In genomic region chr12:8657116-8657515, GRCm38 (mm10) we compare ENCODE assay signal across 23 mouse cellular contexts. TPM values are rescaled to one million over a fixed set of nuclear protein-coding genes. Genes with fewer than 3 reads are reported as not detected.
"Had no signal": no experiment of that assay in that cellular context is flagged by ENCODE, and none has a peak within 500 bp of the region (broad histone marks: within the 10 kb centered on the region; RNA-seq: fewer than 3 reads in every experiment).

No protein-coding gene starts in this region.

- H3K36me3 ChIP-seq: limb, embryonic 12.5 days; liver, embryonic 13.5 days; lung, embryonic 15.5 days; midbrain, embryonic 15.5 days; neural tube, embryonic 12.5 days had no signal

- H3K27ac ChIP-seq: limb, embryonic 12.5 days; liver, embryonic 13.5 days; lung, embryonic 15.5 days; midbrain, embryonic 15.5 days; neural tube, embryonic 12.5 days had no signal

- H3K4me3 ChIP-seq: limb, embryonic 12.5 days; liver, embryonic 13.5 days; lung, embryonic 15.5 days; midbrain, embryonic 15.5 days; neural tube, embryonic 12.5 days had no signal

- H3K4me2 ChIP-seq: limb, embryonic 12.5 days; liver, embryonic 13.5 days; lung, embryonic 15.5 days; midbrain, embryonic 15.5 days; neural tube, embryonic 12.5 days had no signal

- ATAC-seq: liver, postnatal 0 days; midbrain, embryonic 15.5 days had no signal

- H3K27me3 ChIP-seq: limb, embryonic 12.5 days; liver, embryonic 13.5 days; lung, embryonic 15.5 days; midbrain, embryonic 15.5 days; neural tube, embryonic 12.5 days had no signal

- H3K9ac ChIP-seq: limb, embryonic 12.5 days; liver, embryonic 13.5 days; liver, postnatal 0 days; lung, embryonic 15.5 days; midbrain, embryonic 15.5 days; neural tube, embryonic 12.5 days had no signal

- H3K4me1 ChIP-seq: limb, embryonic 12.5 days; lung, embryonic 15.5 days; midbrain, embryonic 15.5 days; neural tube, embryonic 12.5 days had no signal

- H3K9me3 ChIP-seq: limb, embryonic 12.5 days; liver, embryonic 13.5 days; lung, embryonic 15.5 days; midbrain, embryonic 15.5 days; neural tube, embryonic 12.5 days had no signal

- DNase-seq: kidney, adult 2 months; kidney, postnatal 36 days; liver; liver, embryonic 13.5 days; liver, postnatal 0 days; lung, postnatal 14 days; retina, postnatal 1 day; right cerebral cortex, postnatal 4 days; spleen, adult 18-20 months; thymus, postnatal 4 days had no signal

RNA-seq across cellular contexts. Expression of gene Slc7a15, which starts 58.2 kb away (rescaled TPM):
- total RNA-seq: layer of hippocampus, adult 8-10 months; layer of hippocampus, postnatal 25 days; left cerebral cortex, adult 8-10 months; left cerebral cortex, postnatal 25 days; megakaryocyte-erythroid progenitor cell, adult 5-6 weeks; monocyte, adult 5-6 weeks; neutrophil, adult 5-6 weeks had no signal
- polyA plus RNA-seq: kidney, embryonic 16.5 days; limb, embryonic 12.5 days; liver, embryonic 13.5 days; lung, embryonic 15.5 days; midbrain, embryonic 15.5 days; neural tube, embryonic 12.5 days; stomach, embryonic 14.5 days had no signal
